Mouse (Mus musculus) megakaryocyte, embryonic 14.5 days (primary cell): ENCODE results near the gene 1600012H06Rik.

Experiments used
- FLI1 ChIP-seq: IDR thresholded peaks from 2 replicates; pipeline ENCODE4 v1.6.1; 2012; ENCODE audit warnings: low read length, inconsistent platforms, mixed read lengths
- GATA1 ChIP-seq: IDR thresholded peaks from 3 replicates; pipeline ENCODE4 v1.6.1; 2012; ENCODE audit warnings: mixed read lengths, low read length, inconsistent platforms, borderline replicate concordance

GRCm38 (mm10) chr17:14943729-14944059, 710 bp downstream of the 1600012H06Rik start:
- no peak for TF ChIP-seq GATA1
- no peak for TF ChIP-seq FLI1
